Mouse (Mus musculus): ENCODE data around the gene Tnni3k. TPM values are rescaled to one million over a fixed set of nuclear protein-coding genes. Genes with fewer than 3 reads are reported as not detected.

Tnni3k gene
- total RNA-seq, 4 experiments from 2014 or later = 0.11 to 0.54 (median 0.31) TPM

- DNase-seq (ENCODE audit: low spot score in 2 of 2) = no peak
Observed at GRCm38 (mm10) chr3:154764115-154764514, 291.1 kb downstream of the Tnni3k start.

GRCm38 (mm10) chr3:154763374-154763773 is 291.8 kb downstream of the Tnni3k start:
- no peak for DNase-seq (ENCODE audit: low spot score in 2 of 2)

GRCm38 (mm10) chr3:154761108-154761507 is 294.1 kb downstream of the Tnni3k start:
- no peak for DNase-seq (ENCODE audit: low spot score in 2 of 2)

- no peak for DNase-seq (ENCODE audit: low spot score in 2 of 2)
Observed at GRCm38 (mm10) chr3:154758089-154758488, 297.1 kb downstream of the Tnni3k start.

GRCm38 (mm10) chr3:154755225-154755624 is 300.0 kb downstream of the Tnni3k start:
- no peak for DNase-seq (ENCODE audit: low spot score in 2 of 2)

- DNase-seq (ENCODE audit: low spot score in 2 of 2) = no peak
Observed at GRCm38 (mm10) chr3:154754505-154754904, 300.7 kb downstream of the Tnni3k start.

GRCm38 (mm10) chr3:154744317-154744716 is 310.9 kb downstream of the Tnni3k start:
- DNase-seq (ENCODE audit: low spot score in 2 of 2) = no peak

GRCm38 (mm10) chr3:154742927-154743326 is 312.3 kb downstream of the Tnni3k start:
- DNase-seq (ENCODE audit: low spot score in 2 of 2) = no peak

GRCm38 (mm10) chr3:154741496-154741895 is 313.7 kb downstream of the Tnni3k start:
- no peak for DNase-seq (ENCODE audit: low spot score in 2 of 2)

Other genes with a start within 250 kb of the Tnni3k start
- 10 to 100 TPM; 25.5 to 29.6 (median 28.7) TPM for gene Fpgt, start 38.0 kb upstream of the Tnni3k start, total RNA-seq (2022)
- gene Lrriq3, start 38.0 kb upstream of the Tnni3k start, total RNA-seq (2022) = 1 to 10 TPM in 1 of 4 experiments, under 1 TPM in 3; 0.51 to 1.0 (median 0.78) TPM

Data from left cerebral cortex, adult 8-10 months (tissue).